Mouse (Mus musculus): ENCODE data around the gene Ambra1. TPM values are rescaled to one million over a fixed set of nuclear protein-coding genes. Genes with fewer than 3 reads are reported as not detected.

Gene Ambra1
- polyA plus RNA-seq, 1 experiment, result 15.8 TPM

DNA sequence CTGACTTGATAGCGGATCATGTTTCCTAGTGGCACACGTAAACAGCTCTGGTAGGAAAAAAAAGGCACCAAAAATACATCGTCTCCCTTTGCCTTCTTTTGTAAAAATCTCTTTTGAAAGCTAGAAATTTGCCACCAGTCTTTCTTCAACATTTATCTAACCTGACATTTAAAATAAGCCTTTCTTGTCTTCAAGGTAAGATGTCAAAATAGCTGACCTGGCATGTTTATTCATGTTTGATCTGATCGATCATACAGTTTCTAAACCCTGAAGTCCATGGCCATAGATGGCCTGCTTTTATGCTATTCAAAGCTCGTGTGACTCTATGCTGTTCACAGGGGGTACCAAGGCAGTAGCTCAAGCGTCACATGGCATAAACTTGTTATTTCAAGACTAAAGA, 124.6 kb downstream of the Ambra1 start:
- H3K4me3 ChIP-seq (replicated peaks), result no peak overlapping the region
- TF ChIP-seq GATA1 (IDR thresholded peaks at IDR 0.05; ENCODE audit: borderline replicate concordance, low read length) (no peak), FLI1 (IDR thresholded peaks at IDR 0.05; ENCODE audit: low read length) (no peak)
- H3K36me3 ChIP-seq (replicated peaks; ENCODE audit: low read length), result peaks cover 22% of the 10 kb centered on the region

DNA sequence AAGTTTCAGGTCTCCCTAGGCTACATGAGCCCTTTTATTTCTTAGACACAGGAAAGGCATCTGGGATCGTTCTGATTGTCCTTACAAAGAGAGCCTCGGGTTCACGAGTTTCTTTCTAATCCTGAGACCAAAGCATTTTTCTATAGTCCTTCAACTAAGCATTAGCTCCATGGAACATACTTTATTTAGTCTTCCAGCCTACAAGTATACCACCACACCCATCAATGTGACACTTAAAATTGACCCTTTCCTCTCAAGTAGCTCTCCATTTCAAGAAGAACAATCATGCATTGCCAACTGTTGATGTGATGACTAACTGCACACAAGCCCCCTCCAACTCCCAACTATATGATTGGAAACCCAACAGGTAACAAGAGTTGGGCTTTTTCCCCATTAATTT, 127.0 kb downstream of the Ambra1 start:
- H3K36me3 ChIP-seq (replicated peaks; ENCODE audit: low read length), result peaks cover 25% of the 10 kb centered on the region
- H3K27me3 ChIP-seq (replicated peaks), result no peaks in the 10 kb centered on the region
- H3K4me1 ChIP-seq, result peaks cover 26% of the 10 kb centered on the region
- H3K4me3 ChIP-seq (replicated peaks), result no peak overlapping the region
- H3K9me3 ChIP-seq, result no peaks in the 10 kb centered on the region
- TF ChIP-seq FLI1 (IDR thresholded peaks at IDR 0.05; ENCODE audit: low read length), result no peak
- TF ChIP-seq GATA1 (IDR thresholded peaks at IDR 0.05; ENCODE audit: borderline replicate concordance, low read length), result no peak

More for the DNA sequence above, 124.6 kb downstream of the Ambra1 start:
- Histone ChIP-seq H3K4me1 (peaks cover 26% of the 10 kb centered on the region), H3K27me3 (replicated peaks) (no peaks in the 10 kb centered on the region), H3K9me3 (no peaks in the 10 kb centered on the region)

GRCm38 (mm10) chr2:91859423-91859822, 129.5 kb downstream of the Ambra1 start:
- no peak overlapping the region for H3K4me3 ChIP-seq (replicated peaks)
- H3K27me3 ChIP-seq (replicated peaks), result no peaks in the 10 kb centered on the region
- H3K36me3 ChIP-seq (replicated peaks; ENCODE audit: low read length), result peaks cover 21% of the 10 kb centered on the region
- H3K4me1 ChIP-seq, result peaks cover 20% of the 10 kb centered on the region; the same call in 1 of the 2 replicates
- H3K9me3 ChIP-seq, result no peaks in the 10 kb centered on the region
- no peak for TF ChIP-seq FLI1 (IDR thresholded peaks at IDR 0.05; ENCODE audit: low read length)
- no peak for TF ChIP-seq GATA1 (IDR thresholded peaks at IDR 0.05; ENCODE audit: borderline replicate concordance, low read length)

GRCm38 (mm10) chr2:91870754-91871153, 140.8 kb downstream of the Ambra1 start:
- Histone ChIP-seq H3K4me3 (replicated peaks) (no peak overlapping the region), H3K9me3 (no peaks in the 10 kb centered on the region), H3K36me3 (replicated peaks; ENCODE audit: low read length) (peaks cover 11% of the 10 kb centered on the region), H3K27me3 (replicated peaks) (no peaks in the 10 kb centered on the region), H3K4me1 (peaks cover 20% of the 10 kb centered on the region)
- TF ChIP-seq FLI1 (IDR thresholded peaks at IDR 0.05; ENCODE audit: low read length) (no peak), GATA1 (IDR thresholded peaks at IDR 0.05; ENCODE audit: borderline replicate concordance, low read length) (no peak)

DNA sequence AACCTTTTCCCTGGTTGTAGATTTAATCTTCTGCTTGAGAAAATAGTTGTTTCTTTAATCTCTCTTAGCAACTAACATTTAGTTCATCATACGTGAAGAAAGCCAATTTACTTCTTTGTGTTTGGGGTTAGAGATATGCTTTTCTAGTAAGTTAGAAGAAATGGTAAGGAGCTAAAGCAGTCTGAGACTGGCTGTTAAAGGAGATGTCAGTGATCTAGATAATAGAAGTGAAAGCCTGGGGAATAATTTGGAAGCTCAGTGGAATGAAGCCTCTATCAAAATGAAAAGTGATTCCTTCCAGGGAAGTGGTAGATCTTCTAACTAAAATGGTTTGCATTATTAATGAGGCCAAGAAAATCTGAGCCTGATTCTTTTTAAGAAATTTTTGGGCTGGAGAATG, 141.3 kb downstream of the Ambra1 start:
- H3K27me3 ChIP-seq (replicated peaks), result no peaks in the 10 kb centered on the region
- no peaks in the 10 kb centered on the region for H3K9me3 ChIP-seq
- peaks cover 24% of the 10 kb centered on the region for H3K4me1 ChIP-seq
- H3K4me3 ChIP-seq (replicated peaks), result no peak overlapping the region
- H3K36me3 ChIP-seq (replicated peaks; ENCODE audit: low read length), result peaks cover 15% of the 10 kb centered on the region
- TF ChIP-seq FLI1 (IDR thresholded peaks at IDR 0.05; ENCODE audit: low read length) (no peak), GATA1 (IDR thresholded peaks at IDR 0.05; ENCODE audit: borderline replicate concordance, low read length) (no peak)

GRCm38 (mm10) chr2:91872658-91873057, 142.7 kb downstream of the Ambra1 start:
- H3K9me3 ChIP-seq, result no peaks in the 10 kb centered on the region
- no peak overlapping the region for H3K4me3 ChIP-seq (replicated peaks)
- H3K27me3 ChIP-seq (replicated peaks), result no peaks in the 10 kb centered on the region
- peaks cover 25% of the 10 kb centered on the region for H3K36me3 ChIP-seq (replicated peaks; ENCODE audit: low read length)
- H3K4me1 ChIP-seq, result peaks cover 33% of the 10 kb centered on the region
- TF ChIP-seq FLI1 (IDR thresholded peaks at IDR 0.05; ENCODE audit: low read length) (no peak), GATA1 (IDR thresholded peaks at IDR 0.05; ENCODE audit: borderline replicate concordance, low read length) (no peak)

- Histone ChIP-seq H3K36me3 (replicated peaks; ENCODE audit: low read length) (peaks cover 38% of the 10 kb centered on the region), H3K4me3 (replicated peaks) (peak overlapping the region; percentile 78), H3K27me3 (replicated peaks) (no peaks in the 10 kb centered on the region), H3K9me3 (no peaks in the 10 kb centered on the region), H3K4me1 (peaks cover 47% of the 10 kb centered on the region)
- TF ChIP-seq GATA1 (IDR thresholded peaks at IDR 0.05; ENCODE audit: borderline replicate concordance, low read length), result no peak
- no peak for TF ChIP-seq FLI1 (IDR thresholded peaks at IDR 0.05; ENCODE audit: low read length)
These were observed 146.3 kb downstream of the Ambra1 start for GRCm38 (mm10) chr2:91876000-91876805.

DNA sequence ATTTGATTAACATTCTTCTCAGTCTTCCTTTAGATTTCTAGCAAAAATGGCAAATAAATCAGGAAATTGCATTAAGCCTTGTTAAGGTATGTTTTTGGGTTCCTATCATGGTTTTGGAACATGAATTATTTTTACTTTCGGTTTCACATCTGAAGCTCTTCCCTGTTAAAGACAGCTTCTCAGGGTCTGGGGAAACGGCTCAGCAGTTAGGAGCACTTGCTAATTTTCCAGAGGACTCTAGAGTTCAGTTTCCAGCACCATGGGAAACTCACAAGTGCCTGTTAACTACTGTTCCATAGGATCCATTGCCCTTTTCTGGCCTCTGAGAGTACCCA, 146.8 kb downstream of the Ambra1 start:
- TF ChIP-seq GATA1 (IDR thresholded peaks at IDR 0.05; ENCODE audit: borderline replicate concordance, low read length) (no peak), FLI1 (IDR thresholded peaks at IDR 0.05; ENCODE audit: low read length) (no peak)
- no peaks in the 10 kb centered on the region for H3K9me3 ChIP-seq
- H3K4me3 ChIP-seq (replicated peaks), result peak overlapping the region; percentile 78
- peaks cover 51% of the 10 kb centered on the region for H3K4me1 ChIP-seq
- H3K36me3 ChIP-seq (replicated peaks; ENCODE audit: low read length), result peaks cover 38% of the 10 kb centered on the region
- H3K27me3 ChIP-seq (replicated peaks), result no peaks in the 10 kb centered on the region

GRCm38 (mm10) chr2:91878387-91879180, 148.7 kb downstream of the Ambra1 start:
- Histone ChIP-seq H3K9me3 (no peaks in the 10 kb centered on the region), H3K27me3 (replicated peaks) (no peaks in the 10 kb centered on the region), H3K4me3 (replicated peaks) (no peak overlapping the region), H3K4me1 (peaks cover 64% of the 10 kb centered on the region), H3K36me3 (replicated peaks; ENCODE audit: low read length) (peaks cover 34% of the 10 kb centered on the region)
- no peak for TF ChIP-seq FLI1 (IDR thresholded peaks at IDR 0.05; ENCODE audit: low read length)
- TF ChIP-seq GATA1 (IDR thresholded peaks at IDR 0.05; ENCODE audit: borderline replicate concordance, low read length), result no peak

DNA sequence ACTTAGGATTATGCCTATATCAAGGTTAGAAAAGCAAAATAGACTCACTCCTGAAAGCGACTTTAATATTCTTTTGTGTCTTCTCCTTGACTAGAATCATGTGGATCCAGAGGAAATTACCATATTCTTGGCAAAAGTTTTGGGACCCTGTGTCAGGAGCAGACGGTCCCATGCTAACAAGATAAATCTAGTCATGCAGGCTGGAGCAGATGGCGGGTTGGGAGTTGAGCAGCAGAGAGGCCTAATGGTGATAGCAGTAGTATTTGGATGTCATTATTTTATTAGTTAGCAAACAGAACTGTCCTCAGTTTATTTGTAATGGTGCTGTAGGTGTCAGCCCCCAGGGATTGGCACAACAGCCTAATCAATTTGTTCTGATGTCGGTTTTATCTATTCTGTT, 154.0 kb downstream of the Ambra1 start:
- TF ChIP-seq FLI1 (IDR thresholded peaks at IDR 0.05; ENCODE audit: low read length), result no peak
- TF ChIP-seq GATA1 (IDR thresholded peaks at IDR 0.05; ENCODE audit: borderline replicate concordance, low read length), result no peak
- Histone ChIP-seq H3K9me3 (no peaks in the 10 kb centered on the region), H3K27me3 (replicated peaks) (no peaks in the 10 kb centered on the region), H3K4me1 (peaks cover 29% of the 10 kb centered on the region), H3K4me3 (replicated peaks) (no peak overlapping the region), H3K36me3 (replicated peaks; ENCODE audit: low read length) (peaks cover 59% of the 10 kb centered on the region)

Measured in megakaryocyte, embryonic 14.5 days (primary cell).